Mouse (Mus musculus) subcutaneous adipose tissue, adult 2 months (tissue): Measurements from ENCODE around the gene Mfn2. TPM values are rescaled to one million over a fixed set of nuclear protein-coding genes. Genes with fewer than 3 reads are reported as not detected.

ENCODE experiments used
- polyA plus RNA-seq: library from polyadenylated mRNA; depleted of rRNA; stranded (reverse); fragments of >200 nt; gene quantifications from 2 replicates; pipeline ENCODE4 v1.2.3, GENCODE M21; 2012; ENCODE audit warnings: low replicate concordance; rRNA removed

Mfn2 gene
- polyA plus RNA-seq = 92.0 and 144 TPM in 2 replicates

DNA sequence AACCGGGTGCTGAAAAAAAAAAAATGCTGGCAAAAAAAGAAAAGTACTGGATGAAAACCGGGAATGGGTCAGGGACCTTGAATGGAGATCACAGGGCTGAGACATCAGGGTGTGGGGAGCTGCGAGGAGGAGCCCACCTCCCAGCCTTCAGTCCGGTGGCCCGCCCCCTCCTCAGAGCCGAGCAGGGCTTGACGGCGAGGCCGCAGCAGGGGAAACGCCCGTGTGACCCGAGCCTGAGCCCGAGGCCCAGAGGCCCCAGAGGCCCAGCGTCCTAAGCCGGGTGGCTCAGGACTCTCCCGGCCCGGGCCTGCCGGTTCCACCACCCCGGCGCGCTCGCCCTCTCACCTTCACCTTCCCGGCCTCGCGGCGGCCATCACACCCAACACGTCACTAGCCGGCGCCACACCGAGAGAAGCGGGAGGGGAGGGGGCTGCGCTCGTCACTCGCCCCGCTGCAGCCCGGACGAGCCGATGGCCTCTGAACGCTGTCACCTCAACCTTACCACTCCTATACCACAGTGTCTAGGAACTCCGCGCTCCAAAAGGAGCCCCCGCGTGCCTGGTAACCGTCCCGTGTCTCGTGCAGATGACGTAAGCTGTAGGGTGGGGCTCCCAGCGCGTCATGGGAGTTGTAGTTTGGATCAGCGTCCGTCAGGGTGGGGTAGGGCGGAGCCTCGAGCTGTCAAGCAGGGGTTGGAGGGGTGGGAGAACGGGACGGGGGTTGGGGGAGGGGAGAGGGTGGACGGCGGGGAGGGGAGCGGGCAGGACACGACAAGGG is at the start of gene Mfn2:
TSS of gene Mfn2 (minus strand) at position 392 of the 777 bp plus-strand sequence.

DNA sequence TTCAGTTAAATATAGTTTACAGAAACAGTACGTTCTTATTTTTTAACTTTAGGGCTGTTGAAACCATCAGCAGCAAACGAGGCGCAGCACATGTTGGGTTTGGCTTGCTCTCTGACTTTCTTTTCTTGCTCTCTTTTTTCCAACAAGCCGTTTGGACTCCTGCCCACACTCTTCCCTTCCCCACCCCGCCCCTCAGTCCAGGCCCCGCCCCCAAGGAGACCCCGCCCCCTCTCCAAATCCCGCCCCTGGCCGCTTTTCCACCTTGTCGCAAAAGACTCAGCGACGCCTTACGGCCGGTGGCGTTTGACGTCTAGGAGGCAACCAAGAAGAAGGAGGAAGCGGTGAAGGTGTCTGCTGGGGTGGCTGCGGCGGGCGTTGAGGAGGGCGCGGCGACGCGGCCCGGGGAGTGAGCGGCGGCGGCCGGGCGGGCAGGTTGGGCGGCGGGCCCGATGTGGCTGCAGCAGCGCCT is 36.1 kb upstream of the Mfn2 start, which contains the start of gene 2510039O18Rik:
TSS of gene 2510039O18Rik (plus strand) at position 320 of the 469 bp plus-strand sequence.

GRCm38 (mm10) chr4:147936331-147936954 is 31.9 kb upstream of the Mfn2 start, which contains the start of gene Plod1:
Gene Plod1 (minus strand): TSS chr4:147936767.

DNA sequence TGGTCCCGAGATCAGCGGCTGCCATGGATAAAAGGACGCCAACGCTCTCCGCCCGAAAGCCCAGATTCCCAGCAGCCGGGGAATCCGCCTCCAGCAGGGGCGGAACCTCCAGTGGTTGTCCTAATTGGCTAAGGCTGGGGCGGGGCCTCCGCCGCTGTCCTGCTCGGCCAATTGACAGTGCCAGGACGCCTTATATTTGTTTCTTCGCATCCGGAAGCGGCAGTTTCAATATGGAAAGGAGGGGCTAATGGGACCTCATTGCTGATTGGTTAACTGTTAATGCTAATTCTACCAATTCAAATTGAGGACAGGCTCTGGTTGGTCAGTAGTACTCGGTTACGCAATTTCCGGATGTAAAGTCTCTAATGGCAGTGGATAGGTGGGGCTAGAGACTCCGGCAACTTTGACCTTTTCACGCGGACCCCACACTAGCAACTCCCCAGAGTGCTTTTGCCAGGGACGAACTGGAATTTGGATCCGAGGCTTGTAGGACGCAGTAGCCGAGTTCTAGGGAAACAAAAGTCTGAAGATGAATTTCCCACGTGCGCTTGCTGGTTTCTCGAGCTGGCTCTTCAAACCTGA is 36.0 kb downstream of the Mfn2 start, which contains the start of the genes Miip and Fv1:
TSS of gene Miip (minus strand) at position 367 of the 582 bp plus-strand sequence.
TSS of gene Fv1 (plus strand) at position 530 of the 582 bp plus-strand sequence.

DNA sequence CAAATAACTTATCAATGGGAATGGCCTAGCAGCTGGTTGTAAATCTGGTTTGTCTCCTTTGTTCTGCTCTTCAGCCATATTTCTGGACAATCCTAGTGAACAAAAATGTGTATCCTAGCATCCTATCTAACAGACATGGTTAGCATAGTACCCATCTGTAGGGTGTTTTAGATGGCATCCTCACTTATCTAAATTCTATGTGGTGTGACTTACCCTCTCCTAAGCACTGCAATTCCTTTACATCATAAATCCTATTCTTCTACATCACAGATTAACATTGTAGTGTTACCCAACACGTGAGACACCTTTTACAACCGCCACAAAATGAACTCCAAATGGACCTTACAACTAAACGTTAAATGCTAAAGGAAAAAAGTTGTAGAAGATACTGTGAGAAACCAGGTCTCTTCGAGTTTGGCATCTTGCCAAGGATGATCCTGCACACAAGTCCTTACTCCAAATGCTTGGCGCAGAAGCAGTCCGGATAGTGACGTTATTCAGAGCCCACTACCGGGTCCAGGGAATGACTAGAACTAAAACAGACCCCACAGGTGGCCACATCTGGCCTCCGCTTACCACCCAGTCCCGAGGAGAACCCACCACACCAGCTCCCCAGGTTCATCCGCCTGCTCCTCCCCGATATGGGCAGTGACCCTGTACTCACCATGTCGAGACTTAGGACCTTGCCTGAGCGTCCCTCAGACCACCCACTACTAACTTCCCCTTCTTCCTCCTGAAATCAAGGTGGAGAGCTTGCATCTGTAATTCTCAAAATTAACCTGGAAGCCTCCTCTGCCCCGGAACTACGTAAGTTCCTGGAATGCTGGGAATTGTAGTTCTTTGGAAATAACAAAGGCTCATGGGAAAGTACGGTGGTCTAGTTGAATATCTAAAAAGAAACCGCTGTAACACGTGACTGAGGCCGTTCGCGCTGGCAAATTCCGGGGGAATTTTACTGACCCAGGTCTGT is 56.6 kb downstream of the Mfn2 start, which contains the start of gene Zfp933:
TSS of gene Zfp933 (minus strand) at position 753 of the 970 bp plus-strand sequence.

Other genes with a start within 250 kb of the Mfn2 start
- not detected in 2 replicates for gene Zfp534, start 202.2 kb downstream of the Mfn2 start, polyA plus RNA-seq
- 0.82 and 1.1 TPM in 2 replicates for gene Zfp984, start 94.9 kb downstream of the Mfn2 start, polyA plus RNA-seq
- gene Zfp933, start 56.3 kb downstream of the Mfn2 start, polyA plus RNA-seq = 1.3 and 1.8 TPM in 2 replicates
- gene Miip, start 35.9 kb downstream of the Mfn2 start, polyA plus RNA-seq = 42.8 and 67.6 TPM in 2 replicates
- 2.3 and 2.8 TPM in 2 replicates for gene Fv1, start 35.7 kb downstream of the Mfn2 start, polyA plus RNA-seq
- 108 and 128 TPM in 2 replicates for gene Plod1, start 32.1 kb upstream of the Mfn2 start, polyA plus RNA-seq
- 57.6 and 73.2 TPM in 2 replicates for gene 2510039O18Rik, start 36.2 kb upstream of the Mfn2 start, polyA plus RNA-seq
- gene Nppb, start 81.1 kb upstream of the Mfn2 start, polyA plus RNA-seq = not detected in 2 replicates
- gene Nppa, start 96.0 kb upstream of the Mfn2 start, polyA plus RNA-seq = 0.40 TPM in 1 of 2 replicates, not detected in the other
- 11.7 and 20.6 TPM in 2 replicates for gene Clcn6, start 134.1 kb upstream of the Mfn2 start, polyA plus RNA-seq
- 38.3 and 42.9 TPM in 2 replicates for gene Mthfr, start 134.4 kb upstream of the Mfn2 start, polyA plus RNA-seq
- gene Agtrap, start 183.3 kb upstream of the Mfn2 start, polyA plus RNA-seq = 20.5 and 25.4 TPM in 2 replicates
- gene Mad2l2, start 225.7 kb upstream of the Mfn2 start, polyA plus RNA-seq = 32.7 and 45.5 TPM in 2 replicates
- gene Draxin, start 226.0 kb upstream of the Mfn2 start, polyA plus RNA-seq = 0.03 and 0.58 TPM in 2 replicates
- 67.6 and 79.2 TPM in 2 replicates for gene Fbxo6, start 247.4 kb upstream of the Mfn2 start, polyA plus RNA-seq